Mouse (Mus musculus) cortical plate, adult 2 months (tissue): ENCODE results near the gene Cpvl.

Experiments used
- CTCF ChIP-seq: fragments of 200-500 bp; IDR thresholded peaks from 2 replicates; pipeline ENCODE4 v1.5.1; 2011; ENCODE audit warnings: mild to moderate bottlenecking, control low read depth, low read length; ENCODE audit not compliant: insufficient read depth; ENCODE audit errors: extremely low read depth
- POLR2A ChIP-seq: fragments of 200-500 bp; IDR thresholded peaks from 2 replicates; pipeline ENCODE4 v1.6.1; 2011; ENCODE audit warnings: mild to moderate bottlenecking, low read length, control low read depth; ENCODE audit not compliant: insufficient read depth; ENCODE audit errors: extremely low read depth

DNA sequence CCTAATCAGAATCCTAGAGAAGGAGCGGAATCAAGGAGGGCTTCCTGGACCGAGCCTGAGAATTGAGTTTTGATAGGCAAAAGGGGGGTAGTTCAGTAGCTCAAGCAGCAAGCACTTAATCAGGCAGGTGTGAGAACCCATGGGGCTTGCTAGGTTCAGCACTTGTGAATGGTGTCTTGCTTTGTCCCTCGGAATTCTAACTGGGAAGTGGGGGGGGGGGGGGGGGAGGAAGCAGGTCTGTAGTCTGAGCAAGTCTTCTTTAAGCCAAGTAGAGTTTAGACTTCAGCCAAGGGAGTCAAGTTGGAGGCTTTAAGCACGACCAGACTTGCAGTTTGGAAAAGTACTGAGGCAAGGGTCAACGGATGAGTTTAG, 97.2 kb downstream of the Cpvl start:
- TF ChIP-seq POLR2A (no peak), CTCF (no peak)
